Mouse (Mus musculus) c-Kit-positive CD71-negative TER-119-negative erythroid progenitor cells, embryonic 14.5 days (primary cell): ENCODE data around the gene Cep95.
A peak's percentile ranks its signal among the peaks of the same experiment; 100 is the strongest.
"Not testable (repeated sequence)": the region's sequence is repeated elsewhere in the genome, so short reads cannot be mapped to it uniquely, and the experiment has no call there.

Source experiments
- DNase-seq: peaks from one replicate; pipeline ENCODE4 v3.0.0-alpha.2; 2013; ENCODE audit warnings: low read depth

Gene Cep95

GRCm38 (mm10) chr11:106788775-106789459, at the start of gene Cep95, which contains the start of gene Ddx5:
TSS of gene Cep95 (plus strand) at chr11:106789252.
TSS of gene Ddx5 (minus strand) at chr11:106789185.
- peak; percentile 94 for DNase-seq

GRCm38 (mm10) chr11:106740724-106741123, 48.3 kb upstream of the Cep95 start:
- DNase-seq: not testable (repeated sequence)

- DNase-seq: no peak
These were observed 47.8 kb upstream of the Cep95 start for GRCm38 (mm10) chr11:106741232-106741631.

- DNase-seq: no peak
These were observed 47.2 kb upstream of the Cep95 start for GRCm38 (mm10) chr11:106741826-106742225.

- DNase-seq: no peak
These were observed 46.6 kb upstream of the Cep95 start for GRCm38 (mm10) chr11:106742388-106742841.

GRCm38 (mm10) chr11:106744949-106745348, 44.1 kb upstream of the Cep95 start:
- no peak for DNase-seq

- not testable (repeated sequence) for DNase-seq
These were observed 39.4 kb upstream of the Cep95 start for GRCm38 (mm10) chr11:106749557-106750120.

GRCm38 (mm10) chr11:106750121-106750751, 38.8 kb upstream of the Cep95 start, which contains the start of gene Pecam1:
TSS of gene Pecam1 (minus strand) at chr11:106750628.
- DNase-seq: no peak

GRCm38 (mm10) chr11:106751039-106752018, 37.7 kb upstream of the Cep95 start, which contains the start of gene Milr1:
TSS of gene Milr1 (plus strand) at chr11:106751226.
- DNase-seq: no peak

- no peak for DNase-seq
These were observed 36.9 kb upstream of the Cep95 start for GRCm38 (mm10) chr11:106752103-106752502.

GRCm38 (mm10) chr11:106753314-106753713, 35.7 kb upstream of the Cep95 start:
- DNase-seq: no peak

- no peak for DNase-seq
These were observed 33.5 kb upstream of the Cep95 start for GRCm38 (mm10) chr11:106755583-106755982.

- no peak for DNase-seq
These were observed 30.0 kb upstream of the Cep95 start for GRCm38 (mm10) chr11:106759028-106759427.

GRCm38 (mm10) chr11:106760511-106760910, 28.5 kb upstream of the Cep95 start:
- no peak for DNase-seq

- DNase-seq: no peak
These were observed 26.8 kb upstream of the Cep95 start for GRCm38 (mm10) chr11:106762139-106762799.

- no peak for DNase-seq
These were observed 26.3 kb upstream of the Cep95 start for GRCm38 (mm10) chr11:106762800-106763185.

- DNase-seq: no peak
These were observed 22.4 kb upstream of the Cep95 start for GRCm38 (mm10) chr11:106766611-106767162.

GRCm38 (mm10) chr11:106767516-106767915, 21.5 kb upstream of the Cep95 start:
- DNase-seq: no peak

GRCm38 (mm10) chr11:106770195-106770974, 18.7 kb upstream of the Cep95 start:
- DNase-seq: no peak

GRCm38 (mm10) chr11:106773061-106773460, 16.0 kb upstream of the Cep95 start:
- DNase-seq: no peak
